Mouse (Mus musculus) olfactory bulb, adult 2 months (tissue): ENCODE data around the gene 9130023H24Rik. TPM values are rescaled to one million over a fixed set of nuclear protein-coding genes. Genes with fewer than 3 reads are reported as not detected.

Experiments used
- H3K27ac ChIP-seq: fragments of 200-500 bp; 2 replicates; pipeline ENCODE4 v1.5.1; 2012; ENCODE audit warnings: low read depth, low read length; ENCODE audit not compliant: insufficient read depth
- H3K4me1 ChIP-seq: fragments of 200-500 bp; 2 replicates; pipeline ENCODE4 v1.6.1; 2012; ENCODE audit warnings: low read length; ENCODE audit not compliant: control insufficient read depth, insufficient read depth
- H3K4me3 ChIP-seq: fragments of 200-500 bp; 2 replicates; pipeline ENCODE4 v1.5.1; 2012; ENCODE audit warnings: mild to moderate bottlenecking, low read depth, low read length, moderate library complexity; ENCODE audit not compliant: insufficient read depth
- CTCF ChIP-seq: fragments of 200-500 bp; IDR thresholded peaks from 2 replicates; pipeline ENCODE4 v1.5.1; 2012; ENCODE audit warnings: low read depth, mild to moderate bottlenecking, low read length, moderate library complexity; ENCODE audit not compliant: insufficient read depth
- POLR2A ChIP-seq: fragments of 200-500 bp; IDR thresholded peaks from 2 replicates; pipeline ENCODE4 v1.6.1; 2012; ENCODE audit warnings: mild to moderate bottlenecking, low read depth, low read length, moderate library complexity; ENCODE audit not compliant: insufficient read depth
- WGBS: fragments of 180-500 bp; shearing (Covaris S2); methylation state at CpG from one replicate; pipeline ENCODE4 v1.1.7; 2018; 5-methylcytosine and 5-hydroxymethylcytosine counted together
- polyA plus RNA-seq: library from polyadenylated mRNA; stranded (reverse); fragments of >200 nt; gene quantifications from 2 replicates; pipeline ENCODE4 v1.2.4, GENCODE M21; 2012; ENCODE audit warnings: low replicate concordance; ENCODE audit not compliant: missing spikeins, insufficient read depth, insufficient read length

9130023H24Rik gene
- polyA plus RNA-seq, 1 experiment: not detected

GRCm38 (mm10) chr7:128240131-128240784 is 2.4 kb upstream of the 9130023H24Rik start:
- Histone ChIP-seq H3K27ac (no peak overlapping the region), H3K4me1 (peaks cover 11% of the 10 kb centered on the region), H3K4me3 (no peak overlapping the region)
- WGBS: 87% methylated on average over 27 of the region's 27 CpGs
- TF ChIP-seq CTCF (no peak), POLR2A (no peak)

DNA sequence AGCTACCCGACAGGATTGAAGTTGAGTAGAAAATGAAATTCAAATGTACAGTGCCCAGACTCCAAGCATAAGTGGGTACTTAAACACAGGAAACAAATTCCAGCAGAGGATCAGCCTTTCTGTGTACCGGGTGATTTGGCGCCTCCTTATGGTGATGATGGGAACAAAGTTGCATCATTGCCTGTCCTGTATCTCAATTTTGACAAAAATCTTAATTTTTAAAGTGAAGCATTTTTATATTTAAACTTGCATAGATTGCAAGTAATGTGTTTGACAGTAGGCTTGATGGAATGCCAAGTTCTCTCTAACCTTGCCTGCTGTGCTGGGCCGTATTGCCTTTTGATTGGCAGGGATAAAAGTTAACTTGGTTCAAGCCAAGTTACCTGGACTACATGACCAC is 1.2 kb upstream of the 9130023H24Rik start:
- WGBS: 14% methylated on average over 4 of the region's 4 CpGs
- no peak overlapping the region for H3K4me3 ChIP-seq
- TF ChIP-seq POLR2A (no peak), CTCF (no peak)
- peaks cover 11% of the 10 kb centered on the region for H3K4me1 ChIP-seq
- H3K27ac ChIP-seq: no peak overlapping the region

- Histone ChIP-seq H3K4me3 (peak overlapping the region; percentile 72), H3K4me1 (peaks cover 11% of the 10 kb centered on the region), H3K27ac (peak overlapping the region; percentile 17; the same call in 1 of the 2 replicates)
- WGBS: under 1% methylated on average over 25 of the region's 25 CpGs
- TF ChIP-seq POLR2A (no peak), CTCF (no peak)
These were observed 271 bp downstream of the 9130023H24Rik start for GRCm38 (mm10) chr7:128237593-128237926.

GRCm38 (mm10) chr7:128236856-128237592 is 807 bp downstream of the 9130023H24Rik start, which contains the start of gene Armc5:
Armc5 (plus strand) TSS chr7:128237342.
- TF ChIP-seq POLR2A (no peak), CTCF (peak; percentile 97)
- Histone ChIP-seq H3K4me3 (peak within 1 kb of the TSS; percentile 72), H3K27ac (peak within 1 kb of the TSS; percentile 87), H3K4me1 (peaks cover 11% of the 10 kb centered on the region)
- WGBS: 23% methylated on average over 37 of the region's 37 CpGs

DNA sequence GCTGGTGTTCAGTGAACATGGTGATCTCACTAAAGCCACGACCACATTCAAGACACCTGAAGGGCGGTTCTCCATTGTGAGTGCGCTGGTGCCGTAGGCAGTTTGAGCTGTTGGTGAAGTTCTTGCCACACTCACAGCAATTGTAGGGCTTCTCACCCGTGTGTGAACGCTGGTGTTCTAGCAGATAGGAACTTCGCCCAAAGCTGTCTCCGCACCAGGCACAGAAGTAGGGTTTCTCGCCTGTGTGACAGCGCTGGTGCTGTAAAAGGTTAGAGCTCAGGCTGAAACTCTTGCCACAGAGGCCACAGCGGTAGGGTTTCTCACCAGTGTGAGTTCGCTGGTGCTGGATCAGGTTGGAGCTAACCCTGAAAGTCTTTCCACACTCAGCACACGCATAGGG is 1.4 kb downstream of the 9130023H24Rik start:
- no peak overlapping the region for H3K27ac ChIP-seq
- WGBS: 94% methylated on average over 13 of the region's 13 CpGs
- no peak overlapping the region for H3K4me3 ChIP-seq

DNA sequence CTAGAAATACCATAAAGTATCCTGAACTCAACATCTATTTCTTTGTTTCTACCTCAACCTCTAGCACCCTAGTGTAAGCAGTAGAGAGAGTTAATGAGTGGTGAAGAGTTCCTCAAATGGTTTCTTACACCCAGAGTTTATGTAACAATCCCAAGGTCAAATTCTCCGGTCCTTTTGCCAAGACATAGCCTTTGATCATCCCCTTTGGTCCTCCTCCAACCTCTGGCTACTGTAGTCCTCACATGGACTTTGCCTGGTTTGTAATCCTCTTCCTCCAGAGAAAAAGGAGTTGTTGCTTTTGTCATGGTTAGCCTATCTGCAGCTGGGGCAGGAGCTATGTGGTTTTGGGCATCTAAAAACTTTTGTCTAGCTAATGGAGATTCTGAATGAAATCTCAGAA is 2.4 kb downstream of the 9130023H24Rik start:
- Histone ChIP-seq H3K4me1 (peaks cover 11% of the 10 kb centered on the region), H3K27ac (no peak overlapping the region), H3K4me3 (no peak overlapping the region)
- WGBS: 76% methylated on average over 1 of the region's 1 CpGs
- no peak for TF ChIP-seq POLR2A
- TF ChIP-seq CTCF: no peak

More for the DNA sequence above, 1.4 kb downstream of the 9130023H24Rik start:
- TF ChIP-seq POLR2A (no peak), CTCF (no peak)
- H3K4me1 ChIP-seq: peaks cover 11% of the 10 kb centered on the region

DNA sequence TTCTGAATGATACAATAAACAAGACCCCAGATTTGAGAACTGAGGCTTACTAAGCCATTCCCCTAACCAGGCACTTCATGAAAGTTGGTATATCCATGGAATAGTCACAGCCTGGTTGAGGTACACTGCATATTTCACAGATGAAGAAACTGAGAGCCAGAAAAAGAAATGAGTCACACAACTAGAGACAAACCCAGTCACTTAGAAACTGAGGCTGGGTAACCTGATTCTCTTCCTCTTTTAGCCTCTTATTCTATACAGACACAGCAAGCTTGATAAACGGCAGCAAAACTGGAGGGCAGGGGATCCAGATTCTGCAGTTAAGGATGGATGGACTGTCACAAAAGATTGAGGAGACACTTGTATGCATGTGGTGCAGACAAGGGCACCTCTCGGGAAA is 3.0 kb downstream of the 9130023H24Rik start:
- Histone ChIP-seq H3K27ac (no peak overlapping the region), H3K4me1 (peaks cover 9% of the 10 kb centered on the region), H3K4me3 (no peak overlapping the region)
- TF ChIP-seq POLR2A (no peak), CTCF (no peak)
- WGBS: 94% methylated on average over 2 of the region's 2 CpGs

GRCm38 (mm10) chr7:128231741-128232140 is 6.1 kb downstream of the 9130023H24Rik start:
- Histone ChIP-seq H3K27ac (no peak overlapping the region), H3K4me3 (no peak overlapping the region), H3K4me1 (peaks cover 5% of the 10 kb centered on the region)
- no peak for TF ChIP-seq CTCF
- TF ChIP-seq POLR2A: no peak
- WGBS: 66% methylated on average over 8 of the region's 8 CpGs

DNA sequence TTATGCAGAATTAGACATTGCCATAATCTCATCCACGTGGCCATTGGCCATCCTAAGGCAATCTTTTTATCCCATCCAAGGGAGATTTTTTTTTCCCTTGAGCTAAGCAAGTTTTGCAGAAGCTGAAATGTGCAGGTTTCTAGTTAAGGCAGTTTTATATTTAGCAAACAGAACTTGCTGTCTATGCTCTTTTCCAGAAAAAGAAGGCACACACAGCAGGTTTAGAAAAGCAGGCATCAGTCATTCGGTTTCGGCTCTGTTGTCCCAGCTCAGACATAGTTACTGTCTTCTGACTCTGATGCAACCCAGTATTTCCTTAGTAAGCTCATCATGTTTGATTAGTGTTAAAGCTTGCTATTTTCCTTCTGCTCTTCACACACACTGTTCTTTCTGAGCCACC is 16.9 kb downstream of the 9130023H24Rik start:
- no peak for TF ChIP-seq CTCF
- TF ChIP-seq POLR2A: no peak
- no peak overlapping the region for H3K4me3 ChIP-seq
- H3K27ac ChIP-seq: no peak overlapping the region
- WGBS: 72% methylated on average over 3 of the region's 3 CpGs
- no peaks in the 10 kb centered on the region for H3K4me1 ChIP-seq
